Mouse (Mus musculus): Measurements from ENCODE around the gene Slc25a10.

Gene Slc25a10

DNA sequence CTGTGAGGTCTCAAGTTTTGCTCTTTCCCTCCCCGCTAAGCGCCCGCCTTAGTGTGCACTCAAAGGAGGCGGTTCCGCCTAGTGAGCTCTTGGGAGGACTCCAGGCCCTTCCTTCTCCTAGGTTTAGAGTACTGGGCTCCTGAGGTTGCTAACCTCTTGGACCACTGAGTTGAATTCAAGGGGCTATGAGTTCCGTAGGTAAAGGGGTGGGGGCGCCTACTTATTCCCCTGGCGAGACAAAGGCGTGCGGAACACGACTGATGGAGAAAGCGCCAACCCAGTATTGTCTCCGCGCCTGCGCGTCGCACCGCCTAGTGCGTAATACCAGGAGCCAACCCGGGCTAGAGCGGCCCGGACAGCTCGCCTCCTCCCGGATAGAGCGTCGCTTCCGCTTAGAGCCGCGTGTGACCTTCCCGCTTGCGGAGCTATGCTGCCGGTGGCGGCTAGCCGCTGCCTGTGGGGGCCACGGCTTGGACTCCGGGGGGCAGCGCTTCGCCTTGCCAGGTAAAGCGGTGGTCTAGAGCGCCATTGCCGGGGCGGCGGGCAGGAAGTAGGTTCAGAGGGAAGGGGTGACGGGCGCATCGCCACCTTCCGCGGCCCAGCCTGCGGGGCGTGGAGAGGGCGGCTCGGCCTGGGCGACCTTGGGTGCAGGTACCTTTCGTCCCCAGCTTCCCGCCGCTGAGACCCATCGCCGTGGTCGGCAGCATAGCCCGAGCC lies 7.2 kb upstream of the Slc25a10 start, which contains the start of gene Mrpl12:
Gene Mrpl12 (plus strand): TSS at position 349 of the 717 bp plus-strand sequence.
- in situ Hi-C loops (cut with MboI): no loop called here

DNA sequence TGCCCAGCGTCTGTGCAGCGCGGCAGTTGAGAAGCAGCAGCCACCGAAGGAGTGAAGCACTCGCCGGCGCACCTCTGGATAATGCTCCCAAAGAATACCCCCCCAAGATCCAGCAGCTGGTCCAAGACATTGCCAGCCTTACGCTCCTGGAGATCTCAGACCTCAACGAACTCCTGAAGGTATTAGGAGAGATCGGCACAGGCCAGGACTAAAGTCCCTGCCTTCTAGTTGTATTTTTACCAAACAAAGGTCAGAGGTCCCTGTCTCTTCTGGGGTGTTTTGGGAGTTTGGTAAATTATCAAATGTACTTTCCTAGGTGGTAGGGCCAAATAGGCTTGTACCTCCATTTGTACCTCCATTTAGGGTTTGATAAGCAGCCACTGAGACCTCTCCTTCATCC lies 6.4 kb upstream of the Slc25a10 start:
- in situ Hi-C loops (cut with MboI): no loop called here

DNA sequence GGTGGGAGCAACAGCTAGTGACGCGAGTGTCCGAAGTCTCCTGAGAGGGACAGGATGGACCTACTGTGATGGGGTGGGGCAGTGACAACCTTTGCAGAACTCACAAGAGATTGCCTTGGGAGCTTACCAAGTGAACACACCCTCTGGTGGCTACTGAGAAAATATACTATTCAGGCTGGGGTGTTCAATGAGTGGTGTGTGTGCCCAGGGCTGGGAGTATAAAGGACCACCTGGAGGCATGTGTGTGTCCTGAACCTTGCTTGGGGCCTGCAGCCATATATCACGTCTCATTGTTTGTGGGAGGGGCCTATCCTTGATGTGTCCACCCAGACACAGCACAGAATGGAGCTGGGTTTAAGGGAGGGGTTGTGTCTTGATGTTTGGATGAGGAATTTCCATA lies 3.1 kb upstream of the Slc25a10 start:
- in situ Hi-C loops (cut with MboI): no loop called here

DNA sequence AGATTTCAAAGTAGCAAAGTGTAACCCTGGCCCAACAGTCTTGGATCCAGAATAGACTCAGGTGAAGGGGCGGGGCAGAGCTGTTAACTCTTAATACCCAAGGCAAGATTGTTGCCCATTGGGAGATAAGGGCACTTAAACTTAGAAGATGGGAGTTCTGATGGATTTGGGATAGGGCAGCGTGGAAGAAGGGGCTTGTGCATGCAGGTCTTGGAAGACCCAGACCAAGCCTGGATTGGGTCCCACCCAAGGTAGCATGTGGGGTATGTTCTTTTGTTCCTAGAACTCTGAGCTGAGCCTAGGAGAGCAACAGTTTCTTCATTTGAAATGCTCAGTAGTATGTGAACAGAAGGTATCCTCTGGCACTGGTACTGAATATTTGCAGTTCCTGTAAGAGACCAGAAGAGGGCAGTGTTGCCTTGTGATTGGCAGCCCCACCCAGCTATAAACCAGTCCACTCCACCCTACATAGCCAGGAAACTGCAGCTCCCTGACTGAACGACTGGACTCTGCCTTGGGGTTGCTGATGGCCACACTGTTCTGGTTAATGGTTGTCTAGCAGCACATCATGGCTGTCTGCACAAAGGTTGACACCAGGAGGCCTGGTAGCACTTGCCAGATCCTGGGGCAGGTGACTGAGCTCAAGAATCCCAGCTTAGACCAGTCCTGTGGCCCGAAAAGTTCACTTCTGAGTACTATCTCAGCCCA lies 2.4 kb upstream of the Slc25a10 start:
- in situ Hi-C loops (cut with MboI): no loop called here

DNA sequence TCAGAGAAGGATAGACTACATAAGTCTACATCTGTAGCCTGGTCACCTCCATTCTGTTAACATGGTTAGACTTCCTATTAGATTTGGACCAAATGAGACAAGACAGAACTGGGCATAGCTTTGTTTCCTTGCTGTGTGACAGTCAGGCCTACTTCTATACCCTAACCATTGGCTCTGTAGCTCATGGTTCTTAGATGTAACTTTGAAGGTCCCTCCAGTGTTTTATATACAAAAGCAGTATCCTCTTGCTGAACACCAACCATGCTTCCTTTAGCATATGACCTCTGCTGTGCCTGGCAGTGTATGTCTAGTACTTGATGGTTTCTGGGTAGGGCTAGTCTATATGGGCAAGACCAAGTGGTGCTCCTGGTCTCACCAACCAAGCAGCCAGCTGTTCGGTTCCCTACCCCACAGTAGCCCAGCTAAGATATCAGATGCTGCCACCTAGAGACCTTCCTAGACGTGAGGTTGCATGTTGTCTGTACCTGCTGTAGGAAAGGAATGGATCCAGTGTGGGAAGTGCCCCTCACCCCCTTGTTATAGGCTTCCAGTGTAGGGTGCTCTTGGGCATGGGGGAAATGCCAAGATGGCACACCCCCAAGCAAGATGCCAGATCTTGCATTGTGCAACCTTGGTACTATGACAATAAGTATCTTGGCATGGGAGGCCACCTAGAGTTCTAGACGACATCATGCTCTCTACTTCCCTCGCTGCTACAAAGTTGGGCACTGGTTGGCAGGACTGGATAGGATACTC lies 1.2 kb upstream of the Slc25a10 start:
- in situ Hi-C loops (cut with MboI): no loop called here

DNA sequence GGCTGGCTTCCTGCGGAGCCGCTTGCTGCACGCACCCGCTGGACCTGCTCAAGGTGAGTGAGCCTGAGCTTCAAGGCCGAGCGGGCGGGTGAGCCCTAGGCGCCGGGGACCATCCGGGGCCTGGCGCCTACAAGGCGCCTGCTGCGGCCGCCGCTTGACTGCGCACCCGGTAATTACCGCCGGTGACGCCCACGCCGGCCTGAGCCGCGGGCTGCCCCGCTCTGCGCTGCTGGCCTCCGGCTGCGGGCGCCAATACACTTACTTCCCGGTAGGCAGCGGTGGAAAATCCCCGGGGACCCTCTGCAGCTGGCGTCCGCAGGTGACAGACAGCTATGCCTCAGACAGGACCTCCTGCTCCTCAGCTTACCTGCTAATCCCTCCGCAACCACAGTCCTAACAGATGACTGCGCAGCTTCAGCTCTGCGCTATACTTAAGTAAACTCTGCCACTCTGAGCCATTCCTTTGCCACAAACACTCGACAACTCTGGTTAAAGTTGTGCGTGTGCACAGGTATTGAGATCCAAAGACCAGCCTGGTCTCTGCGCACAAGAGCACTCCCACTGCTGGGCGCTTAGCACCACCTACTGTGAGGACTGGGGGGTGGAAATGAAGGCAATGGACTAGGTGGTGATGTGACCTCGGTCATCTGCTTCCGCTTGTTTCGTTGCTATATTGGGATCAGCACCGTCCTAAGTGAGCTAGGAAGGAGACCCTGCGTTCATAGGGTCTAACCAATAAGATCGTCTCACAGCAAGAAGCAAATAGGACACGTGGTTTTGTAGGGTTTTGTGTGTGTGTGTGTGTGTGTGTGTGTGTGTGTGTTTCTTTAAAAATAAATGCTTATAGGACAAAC lies 611 bp downstream of the Slc25a10 start:
- in situ Hi-C loops (cut with MboI): no loop called here

DNA sequence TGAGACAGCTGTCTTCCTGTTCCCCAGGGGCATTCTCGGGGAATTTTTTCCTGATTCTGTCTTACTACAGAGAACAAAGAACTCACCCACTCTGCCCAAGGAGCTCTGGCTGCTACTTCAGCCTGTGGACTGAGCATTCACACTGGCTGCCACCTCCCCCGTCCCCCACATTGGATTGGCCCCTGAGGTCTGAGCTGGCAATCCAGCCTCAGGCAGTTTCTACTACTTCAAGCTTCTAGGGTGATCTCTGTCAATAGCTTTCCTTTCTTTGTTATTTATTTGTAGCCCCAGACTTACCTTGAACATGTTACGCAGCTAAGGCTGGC lies 1.2 kb downstream of the Slc25a10 start:
- in situ Hi-C loops (cut with MboI): no loop called here

DNA sequence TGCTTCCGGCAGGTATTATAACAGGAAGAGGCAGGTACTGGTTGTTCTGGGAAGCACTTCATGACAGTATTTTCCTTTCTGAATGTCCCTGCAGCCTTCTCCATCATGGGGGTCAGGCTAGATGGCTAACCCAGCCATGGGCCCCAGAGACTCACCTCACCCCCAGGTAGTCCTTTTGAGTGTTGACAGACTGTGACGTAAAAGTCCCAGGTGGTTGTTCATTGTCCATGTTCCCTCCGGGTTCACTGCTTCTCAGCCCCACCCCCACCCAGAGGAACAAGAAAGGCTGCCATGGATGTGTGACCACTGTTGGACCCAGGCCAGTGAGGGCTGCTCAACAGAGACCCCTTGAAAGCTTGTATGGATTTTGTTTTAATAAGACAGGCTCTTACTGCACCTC lies 1.7 kb downstream of the Slc25a10 start:
- in situ Hi-C loops (cut with MboI): no loop called here

DNA sequence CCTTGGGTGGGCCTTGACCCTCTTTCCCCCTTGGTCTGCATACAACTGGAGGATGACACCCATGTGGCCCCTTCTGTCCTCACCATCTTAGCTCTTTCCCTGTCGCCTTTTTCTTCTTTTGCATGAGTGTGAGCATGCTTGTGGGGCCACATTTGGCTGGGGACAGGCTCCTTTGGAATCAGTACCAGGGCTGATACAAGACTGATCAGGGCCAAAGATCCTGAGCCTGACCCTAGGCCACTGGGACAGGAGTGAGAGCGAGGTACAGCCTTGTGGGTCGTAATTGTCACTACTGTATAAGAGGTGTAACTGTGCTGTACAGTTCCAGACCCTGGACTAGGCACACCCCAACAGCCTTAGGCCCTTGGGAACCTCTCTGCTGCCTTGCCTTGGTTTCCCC lies 2.3 kb downstream of the Slc25a10 start:
- in situ Hi-C loops (cut with MboI): no loop called here

DNA sequence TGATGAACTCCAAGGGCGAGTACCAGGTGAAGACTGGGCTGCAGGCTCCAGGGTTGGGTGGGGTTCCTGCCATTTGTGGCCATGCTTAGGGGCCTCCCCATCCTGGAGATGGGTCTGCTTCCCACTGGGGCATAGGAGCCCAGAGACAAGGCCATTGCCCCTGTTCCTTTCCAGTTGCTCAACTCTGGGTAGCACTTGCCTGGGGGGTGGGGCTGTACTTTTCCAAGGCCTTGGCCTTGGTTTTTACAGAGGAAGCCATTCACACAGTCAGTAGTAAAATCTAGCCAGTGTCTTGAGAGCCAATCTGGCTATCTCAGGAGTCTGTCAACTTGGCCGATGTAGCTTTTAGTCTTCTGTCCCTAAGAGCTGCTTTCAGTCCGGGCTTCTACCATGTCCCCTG lies 5.8 kb downstream of the Slc25a10 start:
- in situ Hi-C loops (cut with MboI): no loop called here

DNA sequence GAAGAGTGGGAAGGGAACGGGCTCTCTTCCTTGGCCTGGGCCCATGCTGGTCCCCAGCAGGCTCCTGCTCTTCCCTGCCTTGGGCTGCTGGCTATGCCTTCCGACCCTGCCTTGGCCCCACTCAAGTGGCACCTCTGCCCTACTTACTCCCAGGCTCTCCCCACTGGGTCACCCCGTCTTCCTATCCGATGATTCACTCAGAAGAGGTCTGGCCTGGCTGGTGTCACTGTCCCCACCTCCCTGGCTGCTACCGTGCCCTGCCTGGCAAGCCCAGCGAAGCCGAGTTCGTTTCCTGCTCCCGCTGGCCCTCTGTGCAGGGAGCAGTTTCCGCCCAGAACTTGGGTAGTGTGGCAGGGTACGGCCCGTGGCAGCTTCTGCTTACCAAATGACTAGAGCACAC lies 6.6 kb downstream of the Slc25a10 start:
- in situ Hi-C loops (cut with MboI): no loop called here

DNA sequence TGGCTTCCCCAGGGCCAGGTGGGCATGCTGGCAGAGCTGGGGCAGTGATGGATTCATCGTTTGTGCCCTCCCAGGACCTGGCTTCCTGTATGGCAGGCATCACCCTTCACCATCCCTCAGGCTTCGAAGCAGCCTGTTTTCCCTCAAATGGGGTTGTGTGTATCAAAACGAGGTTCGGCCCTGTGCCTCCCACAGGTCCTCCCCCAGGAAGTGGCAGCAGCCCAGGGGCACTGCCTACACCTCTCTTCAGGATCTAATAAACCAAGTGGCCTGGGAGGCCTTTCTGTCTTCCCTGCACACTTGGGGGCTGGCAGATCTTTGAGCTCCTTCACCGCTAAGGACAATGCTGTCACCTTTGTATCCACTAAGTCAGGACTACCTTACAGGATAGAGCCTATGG lies 7.3 kb downstream of the Slc25a10 start:
- in situ Hi-C loops (cut with MboI): no loop called here

DNA sequence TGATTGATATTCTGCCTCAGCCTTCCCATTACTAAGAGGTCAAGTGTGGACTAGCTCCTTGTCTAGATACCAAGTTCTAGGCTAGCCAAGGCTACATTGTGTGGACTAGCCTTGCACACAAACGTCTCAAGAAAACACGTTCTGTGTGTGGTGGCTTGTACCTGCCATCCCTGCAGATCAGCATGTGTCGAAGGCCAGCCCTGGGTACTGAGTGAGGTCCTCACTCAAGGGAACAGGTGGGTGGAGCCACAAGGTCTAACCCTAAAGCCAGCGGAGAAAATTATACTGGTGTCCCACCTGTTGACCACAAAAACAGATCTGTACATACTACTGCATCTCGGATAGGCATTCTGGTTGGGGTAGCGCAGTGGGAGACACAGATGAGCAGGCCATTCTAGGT lies 8.3 kb downstream of the Slc25a10 start:
- in situ Hi-C loops (cut with MboI): no loop called here

DNA sequence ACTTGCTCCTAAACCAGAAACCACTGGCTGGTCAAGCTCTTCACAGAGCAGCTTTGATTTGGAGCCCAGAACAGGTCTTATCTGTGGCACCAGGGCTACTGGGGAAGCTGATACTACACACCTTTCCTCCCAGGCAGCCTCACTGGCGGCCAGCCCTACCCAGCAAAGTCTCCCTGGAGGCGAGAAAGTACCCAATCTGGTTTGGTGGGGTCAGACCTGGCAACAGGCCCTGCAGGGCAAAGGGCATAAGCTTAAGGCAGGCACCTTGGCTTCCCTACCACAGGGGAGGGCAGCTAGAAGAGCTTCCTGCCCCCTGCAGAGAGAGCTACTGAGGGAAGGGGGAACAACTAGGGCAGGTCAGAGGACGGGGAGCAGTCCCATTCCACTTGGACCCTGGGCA lies 8.7 kb downstream of the Slc25a10 start:
- in situ Hi-C loops (cut with MboI): no loop called here

DNA sequence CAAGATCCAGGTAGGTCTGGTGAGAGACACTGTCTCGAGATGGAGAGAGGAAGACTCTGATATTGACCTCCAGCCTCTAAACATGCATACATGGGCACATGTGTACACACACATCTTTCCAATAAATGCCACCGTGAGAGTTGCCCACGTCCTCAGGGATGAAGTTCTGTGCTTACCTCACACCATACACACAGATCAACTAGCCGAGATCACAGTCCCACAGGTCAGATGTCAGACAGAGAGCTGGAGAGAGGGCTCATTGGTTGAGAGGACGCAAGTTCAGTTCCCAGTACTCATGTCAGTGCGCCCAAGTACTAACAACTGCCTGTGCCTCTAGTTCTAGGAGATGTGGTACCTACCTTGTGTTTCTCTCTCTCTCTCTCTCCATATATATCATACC lies 9.4 kb downstream of the Slc25a10 start:
- in situ Hi-C loops (cut with MboI): no loop called here

DNA sequence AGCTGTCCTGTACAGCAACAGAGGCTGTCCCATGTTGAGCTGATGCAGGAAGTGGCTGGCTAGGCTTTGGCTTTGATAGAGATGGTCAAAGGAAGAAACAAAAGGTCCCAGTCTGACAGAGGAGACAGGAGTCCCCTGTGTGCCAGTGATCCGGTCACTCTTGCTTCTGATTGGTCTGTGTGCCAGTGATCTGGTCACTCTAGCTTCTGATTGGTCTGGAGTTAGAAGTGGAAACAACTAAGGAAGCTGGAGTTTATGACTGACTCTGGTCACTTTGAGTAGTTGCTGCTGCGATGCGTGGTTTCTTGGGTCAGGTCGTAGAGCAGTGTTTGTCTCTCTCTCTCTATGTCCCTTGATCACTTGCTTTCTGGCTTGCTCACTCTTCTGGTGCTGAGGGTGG lies 10.1 kb downstream of the Slc25a10 start:
- in situ Hi-C loops (cut with MboI): no loop called here

DNA sequence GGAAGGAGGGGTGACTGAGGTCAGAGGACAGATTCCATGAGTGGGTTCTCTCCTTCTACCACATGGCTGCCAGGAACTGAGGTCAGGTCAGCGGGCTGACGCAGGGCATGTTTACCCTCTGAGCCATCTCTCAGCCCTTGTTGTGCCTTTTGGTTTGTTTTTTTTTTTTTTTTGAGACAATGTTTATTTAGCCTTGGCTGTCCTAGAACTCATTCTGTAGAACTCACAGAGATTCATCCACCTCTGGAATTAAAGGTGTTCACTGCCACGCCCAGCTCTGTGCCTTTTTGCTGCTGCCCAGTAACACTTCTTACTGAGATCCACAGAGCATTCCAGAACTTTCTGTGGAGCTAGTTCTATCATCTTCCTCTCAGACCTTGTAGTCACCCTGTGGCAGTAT lies 14.0 kb downstream of the Slc25a10 start:
- in situ Hi-C loops (cut with MboI): no loop called here

DNA sequence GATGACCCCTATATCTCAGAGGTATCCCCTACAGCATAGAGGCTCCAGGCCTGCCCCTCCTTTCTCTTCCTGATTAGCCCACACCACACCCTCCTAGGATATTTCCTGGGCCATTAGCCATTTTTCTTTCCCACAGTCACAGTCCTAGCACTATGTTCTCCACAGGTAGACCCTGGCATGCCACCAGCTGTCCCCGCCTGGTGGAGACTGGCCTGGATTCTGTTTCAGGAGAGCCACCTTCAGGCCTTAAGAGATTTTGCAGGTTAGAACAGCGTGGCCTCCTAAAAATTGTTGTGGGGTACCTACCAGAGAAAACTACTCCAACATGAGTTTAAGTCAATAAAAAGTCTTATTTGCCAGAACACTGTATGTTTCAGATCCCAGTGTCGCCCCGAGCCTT lies 15.3 kb downstream of the Slc25a10 start:
- in situ Hi-C loops (cut with MboI): no loop called here

DNA sequence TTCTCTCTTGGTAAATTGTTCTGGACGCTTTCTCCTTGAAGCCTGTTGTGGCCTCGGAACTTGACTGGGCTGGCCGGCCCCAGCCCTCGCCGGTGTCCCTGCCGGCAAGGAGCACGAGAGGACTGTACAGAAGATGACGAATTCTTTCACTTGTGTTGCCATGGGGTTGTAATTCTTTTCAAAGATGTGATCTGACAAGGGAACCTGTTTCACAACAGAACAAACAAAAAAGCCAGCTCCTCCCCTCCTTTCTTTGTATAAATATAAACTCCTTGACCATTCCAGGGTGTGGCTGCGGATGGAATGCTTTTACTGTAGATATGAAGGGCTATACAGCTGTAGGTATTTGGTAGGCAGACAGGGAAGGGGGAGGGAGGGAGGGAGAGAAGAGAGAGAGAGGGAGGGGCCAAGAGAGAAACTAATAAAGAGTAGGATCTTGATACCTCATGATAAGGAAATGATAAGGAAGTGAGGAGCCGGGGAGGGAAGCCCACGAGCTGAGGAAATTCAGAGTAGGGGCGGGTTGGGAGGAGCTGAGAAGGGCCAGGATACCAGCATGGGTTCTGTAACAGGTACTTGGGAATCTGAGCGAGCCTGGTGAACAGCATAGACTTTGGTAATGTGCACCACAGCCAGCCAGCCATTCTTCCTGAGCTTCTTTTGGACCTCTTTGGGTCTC lies 16.1 kb downstream of the Slc25a10 start:
- in situ Hi-C loops (cut with MboI): no loop called here

DNA sequence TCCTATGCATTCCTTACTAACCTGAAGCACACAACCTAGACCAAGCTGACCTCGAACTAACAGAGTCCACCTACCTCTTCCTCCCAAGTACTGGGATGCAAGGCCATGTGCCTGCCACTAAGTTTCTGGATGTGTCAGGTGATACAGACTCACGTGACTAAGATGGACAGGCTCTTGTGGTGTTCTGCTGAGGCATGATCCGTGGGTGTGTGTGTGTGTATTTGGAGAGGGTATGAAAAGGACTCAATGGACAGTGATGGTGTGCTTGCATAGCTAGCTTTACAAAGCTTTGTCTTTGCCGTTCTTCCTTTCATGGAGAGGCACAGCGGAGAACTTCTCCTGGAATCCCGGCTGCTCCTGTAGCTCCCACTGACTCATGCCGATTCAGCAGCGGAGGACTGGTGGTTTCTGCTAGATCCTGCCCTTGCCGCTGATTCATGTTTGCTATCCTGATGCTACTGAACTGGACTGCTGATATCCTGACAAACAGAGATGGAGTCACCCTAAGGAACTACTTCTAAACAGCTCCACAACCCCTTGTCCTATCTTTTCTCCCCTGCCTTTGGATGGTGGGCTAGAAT lies 16.7 kb downstream of the Slc25a10 start:
- in situ Hi-C loops (cut with MboI): no loop called here

DNA sequence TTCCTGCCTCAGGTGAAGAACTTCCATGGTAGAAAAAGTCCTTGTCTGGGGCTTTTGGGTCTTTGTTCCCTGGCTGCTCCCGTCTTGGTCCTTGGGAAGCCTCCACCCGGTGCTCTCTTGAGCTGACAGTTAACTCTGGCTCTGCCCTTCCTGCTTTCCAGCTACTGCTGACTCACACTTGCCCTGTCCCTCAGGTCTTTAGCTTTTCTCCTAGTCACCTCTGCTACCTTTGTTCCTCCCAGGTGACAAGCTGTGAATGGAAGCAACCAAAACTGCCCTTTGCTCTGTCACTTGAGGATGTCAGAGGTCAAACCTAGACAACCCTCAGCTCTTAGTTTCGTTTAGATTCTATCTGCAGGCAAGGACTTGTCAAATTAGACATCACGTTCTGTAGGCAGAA lies 18.3 kb downstream of the Slc25a10 start:
- in situ Hi-C loops (cut with MboI): no loop called here

All from mature B cell (primary cell).